Mouse (Mus musculus): ENCODE measurements around the gene Oard1.
A peak's percentile ranks its signal among the peaks of the same experiment; 100 is the strongest.

Oard1 gene

GRCm38 (mm10) chr17:48433689-48434330 lies 24.0 kb downstream of the Oard1 start:
- no peak for DNase-seq (ENCODE audit: low read depth, low spot score)

- DNase-seq (ENCODE audit: low read depth, low spot score): no peak
Measured at GRCm38 (mm10) chr17:48434479-48434878, 24.7 kb downstream of the Oard1 start.

GRCm38 (mm10) chr17:48436487-48436886 lies 26.7 kb downstream of the Oard1 start:
- DNase-seq (ENCODE audit: low read depth, low spot score): no peak

- no peak for DNase-seq (ENCODE audit: low read depth, low spot score)
Measured at GRCm38 (mm10) chr17:48437421-48437911, 27.7 kb downstream of the Oard1 start.

- no peak for DNase-seq (ENCODE audit: low read depth, low spot score)
Measured at GRCm38 (mm10) chr17:48442745-48443457, 33.1 kb downstream of the Oard1 start.

- DNase-seq (ENCODE audit: low read depth, low spot score): no peak
Measured at GRCm38 (mm10) chr17:48443542-48444145, 33.8 kb downstream of the Oard1 start.

GRCm38 (mm10) chr17:48447675-48448074 lies 37.9 kb downstream of the Oard1 start:
- DNase-seq (ENCODE audit: low read depth, low spot score): no peak

GRCm38 (mm10) chr17:48450666-48451352 lies 41.0 kb downstream of the Oard1 start:
- no peak for DNase-seq (ENCODE audit: low read depth, low spot score)

GRCm38 (mm10) chr17:48451353-48451675 lies 41.5 kb downstream of the Oard1 start, which contains the start of gene Tspo2:
TSS of gene Tspo2 (minus strand) at chr17:48451522.
- no peak for DNase-seq (ENCODE audit: low read depth, low spot score)

GRCm38 (mm10) chr17:48451753-48452444 lies 42.1 kb downstream of the Oard1 start:
- DNase-seq (ENCODE audit: low read depth, low spot score): no peak

GRCm38 (mm10) chr17:48453489-48453888 lies 43.7 kb downstream of the Oard1 start:
- peak; percentile 13 for DNase-seq (ENCODE audit: low read depth, low spot score)

- DNase-seq (ENCODE audit: low read depth, low spot score): no peak
Measured at GRCm38 (mm10) chr17:48454190-48454589, 44.4 kb downstream of the Oard1 start.

GRCm38 (mm10) chr17:48454688-48455087 lies 44.9 kb downstream of the Oard1 start, which contains the start of gene Unc5cl:
TSS of gene Unc5cl (plus strand) at chr17:48454901.
- DNase-seq (ENCODE audit: low read depth, low spot score): no peak

- DNase-seq (ENCODE audit: low read depth, low spot score): no peak
Measured at GRCm38 (mm10) chr17:48455955-48456354, 46.1 kb downstream of the Oard1 start.

GRCm38 (mm10) chr17:48457971-48458653 lies 48.3 kb downstream of the Oard1 start:
- no peak for DNase-seq (ENCODE audit: low read depth, low spot score)

GRCm38 (mm10) chr17:48462096-48462495 lies 52.3 kb downstream of the Oard1 start:
- DNase-seq (ENCODE audit: low read depth, low spot score): peak; percentile 71

GRCm38 (mm10) chr17:48463391-48463790 lies 53.6 kb downstream of the Oard1 start:
- DNase-seq (ENCODE audit: low read depth, low spot score): peak; percentile 25
